Mouse (Mus musculus) NIH3T3 (cell line): ENCODE results near the gene Tdgf1.
A peak's percentile ranks its signal among the peaks of the same experiment; 100 is the strongest.

Experiments used
- DNase-seq: peaks from one replicate; pipeline ENCODE4 v3.0.0-alpha.2; 2012; ENCODE audit warnings: low read depth

The Tdgf1 gene

DNA sequence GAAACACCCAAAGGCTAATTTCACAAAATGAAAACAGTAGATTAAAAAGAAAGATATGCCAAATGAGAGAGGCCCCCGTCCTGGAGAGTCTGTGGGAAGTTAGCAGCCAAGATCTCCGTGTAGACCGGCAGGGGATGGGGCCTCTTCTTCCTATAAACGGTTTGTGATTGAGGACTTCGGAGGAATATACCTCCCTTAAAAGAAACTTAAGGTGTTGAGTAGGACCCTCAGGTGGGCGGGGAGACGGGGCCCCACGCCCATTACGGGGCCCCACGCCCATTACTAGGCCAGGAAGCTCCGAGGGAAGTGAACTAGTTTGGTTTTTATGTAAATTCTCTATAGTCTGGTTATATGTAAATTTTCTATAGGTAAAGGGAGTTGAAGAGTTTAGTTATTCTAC, at the start of gene Tdgf1:
TSS of gene Tdgf1 (minus strand) at position 233 of the 400 bp plus-strand sequence.
- DNase-seq: no peak

DNA sequence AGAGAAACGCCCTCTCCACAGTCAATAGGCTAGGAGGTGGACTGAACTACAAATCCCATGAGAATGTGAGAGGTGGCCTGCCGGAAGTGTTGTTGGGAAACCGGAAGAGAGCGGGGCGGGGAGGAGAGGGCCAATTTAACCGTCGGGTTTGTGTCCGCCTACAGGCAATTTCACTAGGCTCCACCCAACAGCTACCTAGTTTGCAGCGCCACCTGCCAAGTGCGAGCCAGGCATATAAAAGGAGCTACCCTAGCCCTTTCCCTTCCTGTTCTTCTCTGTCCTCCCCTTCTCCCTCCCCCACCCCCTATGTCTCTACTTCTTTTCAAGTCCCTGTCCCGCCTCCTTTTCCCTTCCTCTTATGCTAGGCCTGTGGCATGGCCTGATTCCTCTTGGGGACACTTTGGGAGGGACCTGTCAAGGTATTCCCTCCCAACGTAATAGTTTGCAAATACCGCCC, 48.8 kb upstream of the Tdgf1 start:
- DNase-seq: peak; percentile 79

DNA sequence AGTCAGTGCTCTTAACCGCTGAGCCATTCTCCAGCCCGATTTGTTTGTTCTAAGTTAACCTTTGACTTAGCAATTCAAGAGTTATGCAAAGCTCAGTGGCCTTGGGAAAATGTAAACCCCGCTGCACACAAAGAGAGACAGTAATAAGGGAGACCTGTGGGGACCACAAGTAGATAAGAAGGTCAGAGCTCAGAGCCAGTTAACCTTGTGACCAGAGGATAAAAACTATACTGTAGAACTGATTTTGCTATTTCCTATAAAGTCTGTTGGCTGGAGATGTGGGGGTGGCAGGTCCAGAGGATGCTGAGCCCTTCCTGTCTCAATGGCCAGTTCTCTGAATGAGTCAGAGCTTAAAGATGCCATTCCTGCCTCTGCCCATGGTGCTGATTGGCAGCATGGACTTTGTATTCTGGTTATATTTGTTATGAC, 47.3 kb upstream of the Tdgf1 start:
- peak; percentile 66 for DNase-seq

DNA sequence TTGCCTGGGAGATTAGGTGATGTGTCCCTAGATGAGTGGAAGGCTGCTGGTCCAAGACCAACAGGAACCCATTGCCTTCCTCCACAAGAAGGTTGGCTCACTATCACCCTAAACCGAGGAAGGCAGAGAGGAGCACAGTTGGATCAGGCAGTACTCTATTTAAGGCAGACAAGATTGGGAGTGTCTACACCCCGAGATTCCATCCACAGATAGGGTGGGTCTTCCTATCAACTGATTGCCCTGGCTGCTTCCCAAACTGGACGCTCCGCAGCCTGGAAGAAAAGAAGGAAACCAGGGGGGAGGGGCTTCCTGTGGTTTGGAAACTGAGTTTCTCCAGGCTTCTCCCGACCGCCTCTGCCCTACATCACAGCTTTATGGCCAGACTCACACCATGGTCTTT, 44.2 kb upstream of the Tdgf1 start, which contains the start of gene Rtp3:
TSS of gene Rtp3 (minus strand) at position 380 of the 400 bp plus-strand sequence.
- DNase-seq: no peak

DNA sequence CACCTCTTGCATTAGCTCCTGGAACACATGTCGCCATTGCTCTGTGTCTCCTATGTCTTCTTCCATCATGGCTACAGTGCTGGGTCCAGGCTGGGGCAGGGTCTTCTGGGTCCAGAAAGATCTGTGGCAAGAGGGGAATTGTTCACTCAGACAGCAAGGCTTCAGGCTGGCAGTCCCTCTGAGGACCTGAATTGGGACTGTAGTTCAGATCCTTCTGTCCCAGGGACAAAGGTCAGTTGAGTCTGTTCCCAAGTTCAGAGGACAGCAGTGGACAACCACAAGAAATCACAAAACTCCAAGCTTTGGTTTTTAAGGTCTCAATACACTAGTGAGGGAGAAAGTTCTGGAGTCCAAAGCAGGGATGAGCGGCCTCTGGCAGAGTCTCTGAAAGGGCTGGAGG, 43.6 kb upstream of the Tdgf1 start:
- DNase-seq: no peak

DNA sequence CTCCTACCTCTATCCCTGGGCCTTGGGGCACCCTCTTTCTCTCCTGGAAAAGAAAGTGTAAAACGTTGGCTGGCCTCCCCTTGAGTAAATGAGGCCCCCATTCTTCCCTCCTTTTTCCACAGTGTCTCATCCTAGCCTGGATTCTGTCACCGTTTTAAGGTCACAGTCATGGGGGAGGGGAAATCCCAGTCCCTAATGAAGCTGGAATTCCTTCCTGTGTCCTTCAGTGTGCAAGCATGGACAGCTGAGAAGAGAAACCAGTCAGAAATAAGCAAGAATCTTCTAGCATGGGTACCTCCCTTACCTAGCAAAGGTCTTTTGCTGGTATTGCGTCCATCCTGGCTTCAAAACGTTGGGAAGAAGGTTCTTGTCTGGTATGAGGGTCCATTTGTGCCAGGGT, 43.2 kb upstream of the Tdgf1 start:
- DNase-seq: no peak

DNA sequence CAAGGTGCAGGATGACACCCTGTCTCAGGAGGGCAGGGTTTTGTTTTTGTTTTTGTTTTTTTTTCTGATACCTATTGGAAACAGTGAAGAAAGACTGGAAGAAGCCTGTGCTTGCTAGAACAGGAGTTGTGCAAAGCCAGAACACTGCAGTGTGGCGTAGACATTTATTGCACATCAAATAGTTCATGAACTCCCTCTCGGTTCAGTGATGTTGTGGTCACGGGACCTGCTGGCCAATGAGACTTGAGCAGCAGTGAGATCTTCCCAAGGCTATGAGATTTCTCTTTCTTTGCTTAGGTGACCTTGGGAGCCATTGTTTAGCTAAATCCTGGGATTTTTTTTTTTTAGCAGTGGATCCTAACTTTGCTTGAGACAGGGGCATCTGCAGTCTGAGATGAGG, 42.1 kb upstream of the Tdgf1 start:
- DNase-seq: no peak

DNA sequence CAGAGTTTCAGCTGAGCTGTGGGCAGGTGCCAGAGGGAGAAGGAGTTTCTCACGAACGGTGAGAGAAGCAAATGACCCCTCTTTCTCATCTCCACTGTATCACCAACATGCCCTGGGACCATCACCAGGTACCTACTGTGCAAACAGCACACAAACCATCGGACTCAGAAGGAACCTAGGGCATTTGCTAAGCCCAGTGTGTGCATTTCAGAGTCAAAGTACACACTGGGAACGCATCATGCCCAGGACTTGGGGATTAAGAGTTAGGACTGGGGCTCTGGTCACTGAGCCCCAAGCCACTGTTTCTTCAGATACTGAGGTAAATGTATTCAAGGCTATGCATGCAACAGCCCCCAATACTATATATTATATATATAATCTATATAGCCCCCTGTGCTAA, 41.4 kb upstream of the Tdgf1 start:
- DNase-seq: no peak

DNA sequence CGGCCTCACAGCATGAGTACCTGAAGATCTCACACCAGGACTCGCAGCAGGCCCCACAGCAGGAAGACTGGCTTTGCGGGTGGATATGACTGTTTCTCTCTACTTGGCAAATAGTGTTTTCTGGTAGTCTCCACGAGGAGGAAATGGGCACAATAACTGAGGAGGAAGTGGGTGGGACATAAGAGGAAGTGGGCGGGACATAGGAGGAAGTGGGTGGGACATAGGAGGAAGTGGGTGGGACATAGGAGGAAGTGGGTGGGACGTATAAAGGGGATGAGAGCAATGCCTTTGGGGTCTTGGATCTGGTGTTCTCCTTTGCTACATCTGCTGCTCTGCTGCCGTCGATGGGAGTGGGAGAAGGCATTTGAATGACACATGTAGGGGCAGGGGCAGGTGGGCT, 40.0 kb upstream of the Tdgf1 start:
- DNase-seq: no peak

DNA sequence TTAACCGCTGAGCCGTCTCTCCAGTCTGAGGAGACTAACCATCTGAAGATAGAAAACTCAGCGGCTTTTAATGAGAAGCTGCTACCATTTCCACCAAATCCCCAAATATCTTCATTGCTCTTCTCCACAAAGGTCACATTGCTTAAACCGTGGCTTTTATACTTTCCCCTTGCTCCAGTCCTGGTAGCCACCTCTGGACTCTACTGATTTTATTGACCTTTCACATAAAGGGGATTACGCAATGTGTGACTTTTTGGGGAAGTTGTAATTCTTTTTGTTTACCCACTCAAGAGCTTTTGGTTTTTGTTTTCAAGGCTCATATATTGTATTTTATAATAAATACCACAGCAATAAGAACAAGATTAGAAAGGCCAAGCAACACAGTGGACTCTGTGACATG, 39.6 kb upstream of the Tdgf1 start:
- no peak for DNase-seq

DNA sequence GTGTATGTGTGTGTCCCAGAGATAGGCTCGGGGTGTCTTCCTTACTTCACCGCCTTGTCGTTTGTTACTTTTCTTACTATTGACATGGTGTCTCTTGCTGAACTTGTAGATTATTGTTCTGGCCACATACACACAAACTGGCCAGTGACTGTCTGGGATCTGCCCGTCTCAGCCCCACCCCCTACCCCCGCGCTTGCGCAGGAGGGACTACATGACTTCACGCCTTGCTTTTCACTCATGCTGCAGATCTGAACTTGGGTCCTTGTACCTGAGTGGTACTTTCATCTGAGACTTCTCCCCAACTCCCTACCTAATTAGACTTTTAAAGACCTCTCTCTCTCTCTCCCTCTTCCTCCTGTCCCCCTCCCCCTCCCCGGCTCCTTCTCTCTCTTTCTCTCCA, 38.1 kb upstream of the Tdgf1 start:
- DNase-seq: no peak

DNA sequence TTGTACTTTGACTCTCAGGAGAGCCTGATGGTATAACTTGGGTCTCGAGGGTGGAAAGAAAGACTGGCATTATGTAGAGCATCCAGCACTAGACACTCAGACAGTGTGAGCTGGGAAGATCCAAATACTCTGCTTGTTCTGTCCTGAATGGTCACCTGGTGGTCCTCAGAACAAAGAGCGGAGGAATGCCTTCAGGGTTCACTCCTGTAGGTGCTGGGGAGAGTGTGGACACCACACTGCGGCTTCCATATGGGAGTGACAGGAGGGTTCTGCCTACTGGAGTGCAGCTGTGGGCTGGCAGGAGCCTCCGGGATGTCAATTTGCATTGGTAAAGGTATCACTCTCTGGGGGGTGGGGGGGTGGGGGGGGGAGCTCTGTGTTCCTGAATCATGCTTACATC, 36.4 kb upstream of the Tdgf1 start:
- DNase-seq: no peak

DNA sequence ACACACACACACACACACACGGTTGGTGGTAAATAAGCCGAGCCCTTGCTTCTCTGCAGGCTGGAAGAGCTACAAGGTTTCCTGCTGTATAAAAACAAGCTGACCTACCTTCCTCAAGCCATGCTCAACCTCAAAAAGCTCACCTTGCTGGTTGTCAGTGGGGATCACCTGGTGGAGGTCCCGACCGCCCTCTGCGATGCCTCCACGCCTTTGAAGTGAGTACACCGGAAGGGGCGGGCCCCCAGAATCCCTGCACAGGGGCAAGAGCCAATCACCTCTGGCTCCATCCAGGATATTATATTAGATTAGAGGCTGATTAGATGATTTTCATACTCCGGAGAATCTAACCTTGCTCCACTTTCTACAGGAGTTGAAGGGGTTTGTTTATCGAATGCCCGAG, 33.5 kb upstream of the Tdgf1 start:
- DNase-seq: no peak

DNA sequence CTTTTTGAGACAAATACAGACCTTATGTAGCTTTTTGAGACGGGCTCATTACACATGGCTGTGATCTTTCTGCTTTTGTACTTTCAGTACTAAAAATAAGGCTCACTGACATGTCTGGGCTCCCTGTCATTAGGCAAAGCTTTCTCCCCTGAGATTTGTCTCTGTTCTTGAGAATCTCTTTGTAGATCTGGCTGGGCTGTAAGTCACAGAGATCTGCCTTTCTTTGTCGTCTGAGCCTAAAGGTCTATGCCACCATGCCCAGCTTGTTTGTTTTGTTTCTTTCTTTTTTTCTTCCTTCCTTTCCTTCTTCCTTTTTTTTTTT, 19.9 kb upstream of the Tdgf1 start:
- DNase-seq: no peak

DNA sequence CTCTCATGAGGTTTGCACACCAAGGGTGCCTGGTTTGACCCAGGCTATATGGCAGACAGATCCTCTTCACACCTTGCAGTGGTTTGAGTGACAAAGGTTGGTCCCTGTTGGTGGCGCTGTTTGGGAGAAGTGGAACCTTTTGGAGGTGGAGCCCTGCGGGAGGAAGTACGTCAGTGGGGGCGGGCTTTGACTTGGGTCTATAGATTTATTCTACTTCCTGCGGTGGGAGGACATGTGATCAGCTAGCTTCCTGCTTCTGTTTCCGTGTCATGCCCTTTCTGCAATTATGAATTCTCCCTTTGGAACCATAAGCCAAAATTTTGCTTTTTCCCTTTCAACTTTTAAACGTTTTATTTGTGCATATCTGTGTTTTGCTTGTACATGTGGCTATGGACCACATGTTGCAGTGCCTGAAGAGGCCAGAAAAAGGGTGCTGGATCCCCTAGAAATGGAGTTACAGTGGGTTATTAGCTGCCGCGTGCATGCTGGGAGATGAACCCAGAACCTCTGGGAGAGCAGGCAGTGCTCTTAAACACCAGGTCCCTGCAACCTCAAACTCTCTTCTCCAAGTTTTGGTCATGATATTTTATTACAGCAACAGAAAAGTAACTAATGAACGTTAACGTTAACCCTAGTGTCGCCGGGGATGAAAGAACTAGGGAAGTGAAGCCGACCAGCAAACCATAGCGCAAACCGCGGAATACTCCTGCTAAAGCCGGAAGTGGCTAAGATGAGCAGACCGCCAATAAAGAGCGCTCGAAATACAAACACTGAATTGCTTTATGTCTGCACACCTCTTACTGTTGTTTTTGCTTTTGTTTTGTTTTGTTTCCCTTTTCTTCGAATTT, 19.3 kb upstream of the Tdgf1 start:
- no peak for DNase-seq

DNA sequence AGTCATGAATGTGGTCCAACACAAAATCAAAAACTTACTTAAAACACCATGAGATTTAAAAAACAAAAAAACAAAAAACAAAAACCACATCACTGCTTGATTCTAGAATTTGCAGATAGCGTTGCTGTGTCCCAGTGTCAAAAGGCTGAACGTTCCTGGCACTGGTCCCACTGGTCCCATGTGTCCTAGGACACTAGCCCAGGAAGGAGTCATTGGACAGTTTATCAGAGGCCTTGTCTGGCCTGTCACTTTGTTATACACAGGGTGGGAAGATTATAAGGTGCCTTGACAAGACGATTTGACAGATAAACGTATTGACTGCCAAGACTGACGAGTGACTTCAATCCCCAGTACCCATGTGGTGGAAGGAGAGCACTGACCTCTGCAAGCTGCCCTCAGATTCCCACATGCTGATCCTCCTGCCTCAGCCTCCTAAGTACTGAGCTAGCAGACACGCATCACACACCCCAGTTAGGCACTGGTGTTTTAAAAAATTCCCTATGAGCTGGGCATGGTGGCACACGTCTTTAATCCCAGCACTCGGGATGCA, 17.7 kb upstream of the Tdgf1 start:
- DNase-seq: no peak

DNA sequence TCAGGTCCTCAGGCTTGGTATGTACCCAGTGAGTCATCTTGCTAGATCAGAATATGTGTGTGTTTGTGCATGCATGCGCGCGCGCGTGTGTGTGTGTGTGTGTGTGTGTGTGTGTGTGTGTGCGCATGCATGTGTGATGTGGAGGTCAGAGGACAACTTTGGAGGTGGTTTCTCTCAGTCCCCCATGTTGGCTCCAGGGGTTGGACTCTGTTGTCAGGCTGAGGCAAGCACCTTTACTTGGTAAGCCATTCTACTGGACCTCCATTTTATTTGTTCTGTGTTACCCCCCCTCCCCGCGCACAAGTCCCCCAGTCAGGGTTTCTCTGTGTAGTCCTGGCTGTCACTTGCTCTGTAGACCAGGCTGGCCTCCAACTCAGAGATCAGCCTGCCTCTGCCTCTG, 15.4 kb upstream of the Tdgf1 start:
- no peak for DNase-seq

DNA sequence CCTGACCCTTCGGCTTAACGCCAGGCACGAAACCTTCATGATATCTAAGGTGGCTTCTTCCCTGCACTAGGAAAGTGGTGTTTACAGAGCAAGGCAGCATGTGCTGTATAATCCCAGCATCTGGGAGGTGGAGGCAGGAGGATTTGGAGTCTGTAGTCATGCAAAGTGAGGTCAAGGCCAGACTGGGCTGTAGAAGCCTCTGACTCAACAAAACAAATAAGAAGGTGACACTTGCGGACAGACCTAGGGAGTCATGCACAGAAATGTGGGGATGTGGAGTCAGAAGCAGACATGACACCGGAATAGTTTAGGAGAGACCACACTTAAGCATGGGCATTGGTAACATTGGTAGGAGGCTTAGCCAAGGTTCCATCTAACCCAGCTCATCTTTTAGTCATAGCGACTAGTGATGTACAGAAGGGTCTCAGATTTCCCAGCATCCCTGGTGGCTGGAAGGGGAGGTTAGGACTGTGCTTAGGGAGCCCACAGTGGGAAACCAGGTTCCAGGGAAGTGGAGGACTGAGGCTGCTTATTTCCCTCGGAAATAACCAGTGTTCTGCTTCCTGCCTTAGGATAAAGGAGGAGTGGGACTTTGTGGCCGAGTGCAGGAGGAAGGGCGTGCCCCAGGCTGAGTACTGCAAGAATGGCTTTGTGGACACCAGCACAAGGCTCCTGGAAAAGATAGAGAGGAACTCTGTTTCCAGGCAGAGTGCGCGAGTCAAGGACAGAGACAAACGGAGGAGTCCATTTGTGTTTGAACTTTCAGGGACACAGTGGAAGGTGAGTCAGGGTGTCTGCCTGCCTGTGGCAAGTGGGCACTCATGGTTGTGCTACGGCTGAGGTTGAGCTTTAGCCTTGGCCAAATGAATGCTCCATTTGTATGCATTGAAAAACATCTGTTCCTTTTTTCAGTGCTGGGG, 14.5 kb upstream of the Tdgf1 start:
- DNase-seq: no peak

DNA sequence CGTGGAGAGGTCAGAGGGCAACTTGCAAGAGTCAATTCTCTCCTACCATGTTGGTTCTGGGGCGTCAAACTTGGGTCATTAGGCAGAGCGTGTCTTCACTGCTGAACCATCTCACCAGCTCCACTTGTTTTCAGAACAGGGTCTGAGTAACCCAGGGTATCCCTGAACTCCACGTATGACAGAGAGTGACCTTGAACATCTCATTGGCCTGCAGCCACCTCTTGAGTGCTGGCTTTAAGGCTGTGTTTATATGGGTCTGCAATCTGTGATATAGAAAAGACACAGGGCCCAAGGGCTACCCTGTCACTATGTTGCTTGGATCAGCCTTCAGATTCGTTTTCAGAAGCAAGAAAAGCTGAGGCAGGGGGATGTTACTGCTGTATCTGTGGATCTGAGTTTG, 13.7 kb upstream of the Tdgf1 start:
- DNase-seq: no peak

DNA sequence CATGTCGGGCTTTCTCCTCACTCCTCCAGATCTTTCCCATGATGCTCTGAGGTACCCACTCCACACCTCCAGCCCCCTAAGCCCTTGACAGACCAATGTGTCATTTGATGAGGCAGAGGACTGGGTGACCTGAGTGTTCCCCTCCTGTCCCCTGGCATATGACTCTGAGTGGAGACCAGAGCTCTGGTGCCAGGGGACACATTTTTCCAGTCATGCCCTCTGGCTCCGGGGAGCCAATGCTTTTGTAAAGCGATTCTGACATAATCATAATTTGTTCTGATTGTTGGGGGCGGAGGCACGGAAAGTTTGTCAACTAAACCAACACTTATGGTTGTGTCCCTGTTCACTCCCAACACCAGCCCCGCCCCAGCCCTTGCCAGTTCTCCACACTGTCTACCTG, 10.0 kb upstream of the Tdgf1 start:
- DNase-seq: no peak

DNA sequence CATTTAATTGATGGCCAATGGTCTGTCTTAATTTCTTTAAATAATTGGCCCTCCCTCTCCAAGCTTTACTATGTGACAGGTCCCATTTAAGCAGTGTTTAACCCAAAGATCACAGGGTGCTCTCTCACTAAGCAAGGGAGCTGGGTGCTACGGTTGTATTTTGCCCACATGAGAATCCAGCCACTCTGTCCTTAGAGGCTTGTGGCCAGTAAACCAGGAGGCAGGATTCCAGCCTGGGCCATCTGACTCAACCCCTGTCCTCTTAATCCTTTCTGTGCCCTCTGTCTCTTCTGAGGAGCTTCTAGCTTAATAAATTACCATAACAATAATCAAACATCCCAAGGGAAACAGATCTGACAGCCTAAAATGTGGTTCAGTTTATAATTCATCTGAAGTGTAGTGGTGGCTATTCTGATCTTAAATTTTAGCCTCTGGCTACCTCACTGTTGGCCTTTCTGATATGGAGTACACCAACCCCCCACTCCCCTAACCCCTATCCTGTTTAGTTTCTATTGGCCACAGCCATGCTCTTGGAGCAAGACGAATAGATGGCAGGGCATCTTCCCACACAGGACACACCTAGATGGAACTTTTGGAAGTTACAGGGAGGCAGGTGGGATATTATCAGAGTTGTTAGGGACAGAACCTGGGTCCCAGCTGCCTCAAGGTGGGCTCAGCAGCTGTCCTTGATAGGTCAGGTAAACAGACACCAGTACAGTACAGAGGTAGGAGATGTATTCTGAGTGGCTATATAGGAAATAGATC, 8.9 kb upstream of the Tdgf1 start:
- DNase-seq: no peak
